Comparison of ENCODE assay signal across 24 mouse cellular contexts in genomic region chr17:14118863-14119262, GRCm38 (mm10). TPM values are rescaled to one million over a fixed set of nuclear protein-coding genes. Genes with fewer than 3 reads are reported as not detected.
"Had no signal": no experiment of that assay in that cellular context is flagged by ENCODE, and none has a peak within 500 bp of the region (broad histone marks: within the 10 kb centered on the region; RNA-seq: fewer than 3 reads in every experiment).

No protein-coding gene starts in this region.

- ATAC-seq: lung, postnatal 0 days; midbrain, embryonic 13.5 days; midbrain, embryonic 15.5 days had no signal

- H3K36me3 ChIP-seq: lung, embryonic 15.5 days; midbrain, embryonic 13.5 days; midbrain, embryonic 15.5 days; neural tube, embryonic 12.5 days; stomach, embryonic 15.5 days had no signal

- H3K4me3 ChIP-seq: lung, embryonic 15.5 days; megakaryocyte, embryonic 14.5 days; midbrain, embryonic 13.5 days; midbrain, embryonic 15.5 days; neural tube, embryonic 12.5 days; stomach, embryonic 15.5 days had no signal

- H3K4me1 ChIP-seq: lung, embryonic 15.5 days; megakaryocyte, embryonic 14.5 days; midbrain, embryonic 13.5 days; midbrain, embryonic 15.5 days; neural tube, embryonic 12.5 days; stomach, embryonic 15.5 days had no signal

- H3K9me3 ChIP-seq: lung, embryonic 15.5 days; megakaryocyte, embryonic 14.5 days; midbrain, embryonic 13.5 days; midbrain, embryonic 15.5 days; neural tube, embryonic 12.5 days; stomach, embryonic 15.5 days had no signal

- H3K9ac ChIP-seq: lung, embryonic 15.5 days; midbrain, embryonic 13.5 days; midbrain, embryonic 15.5 days; neural tube, embryonic 12.5 days; stomach, embryonic 15.5 days had no signal

- DNase-seq: lung, adult 2 months; lung, postnatal 14 days; lung, postnatal 36 days; right cerebral cortex, postnatal 14 days; thymus, adult 2 months; thymus, postnatal 25 days; thymus, postnatal 4 days had no signal

- H3K4me2 ChIP-seq: lung, embryonic 15.5 days; midbrain, embryonic 11.5 days; midbrain, embryonic 13.5 days; midbrain, embryonic 15.5 days; neural tube, embryonic 12.5 days; stomach, embryonic 15.5 days had no signal

- H3K27ac ChIP-seq: lung, embryonic 15.5 days; macrophage; midbrain, embryonic 13.5 days; midbrain, embryonic 15.5 days; neural tube, embryonic 12.5 days; stomach, embryonic 15.5 days; stomach, postnatal 0 days had no signal

- H3K27me3 ChIP-seq: lung, embryonic 15.5 days; midbrain, embryonic 13.5 days; midbrain, embryonic 15.5 days; neural tube, embryonic 12.5 days; stomach, embryonic 15.5 days had no signal

RNA-seq across cellular contexts. Expression of gene Gm7358, which starts 59.5 kb away (rescaled TPM):
- total RNA-seq: megakaryocyte progenitor cell, adult 5-6 weeks; midbrain, postnatal 0 days; monocyte, adult 5-6 weeks; neutrophil, adult 5-6 weeks had no signal
- polyA plus RNA-seq: lung, adult 2 months; lung, embryonic 15.5 days; lung, postnatal 0 days; macrophage; midbrain, embryonic 11.5 days; midbrain, embryonic 13.5 days; midbrain, embryonic 15.5 days; midbrain, postnatal 0 days; neural tube, embryonic 12.5 days; neural tube, embryonic 14.5 days; spleen, adult 2 months; stomach, embryonic 15.5 days; stomach, postnatal 0 days; thymus, adult 2 months; urinary bladder, adult 2 months had no signal
